ENCODE assay signal across 8 mouse cellular contexts in genomic region chr11:98027297-98027688, GRCm38 (mm10). TPM values are rescaled to one million over a fixed set of nuclear protein-coding genes. Genes with fewer than 3 reads are reported as not detected.
DNase-seq lines count a peak whose midpoint lies in the region; ATAC-seq lines count a peak whose summit lies in the region.

No protein-coding gene starts in this region.

- H3K27ac ChIP-seq in kidney, embryonic 16.5 days (ENCODE audit: low read length) = peak overlapping the region; percentile 97
- H3K27ac ChIP-seq in hindbrain, embryonic 13.5 days = peak overlapping the region; percentile 95
- H3K27ac ChIP-seq in midbrain, embryonic 15.5 days = peak overlapping the region; percentile 92

- no peaks in the 10 kb centered on the region for H3K27me3 ChIP-seq in kidney, embryonic 16.5 days (ENCODE audit: insufficient read depth, low read length)
- H3K27me3 ChIP-seq in hindbrain, embryonic 13.5 days = no peaks in the 10 kb centered on the region
- no peaks in the 10 kb centered on the region for H3K27me3 ChIP-seq in midbrain, embryonic 15.5 days (replicated peaks)

- peak overlapping the region; percentile 100 for H3K4me3 ChIP-seq in kidney, embryonic 16.5 days (ENCODE audit: low read length)
- H3K4me3 ChIP-seq in hindbrain, embryonic 13.5 days = peak overlapping the region; percentile 99
- H3K4me3 ChIP-seq in midbrain, embryonic 15.5 days = peak overlapping the region; percentile 81

- H3K9ac ChIP-seq in kidney, embryonic 16.5 days (replicated peaks; ENCODE audit: low read length) = peak overlapping the region; percentile 100
- peak overlapping the region; percentile 100 for H3K9ac ChIP-seq in hindbrain, embryonic 13.5 days
- peak overlapping the region; percentile 99 for H3K9ac ChIP-seq in midbrain, embryonic 15.5 days

- H3K36me3 ChIP-seq in kidney, embryonic 16.5 days (ENCODE audit: insufficient read depth, low read length) = peaks cover 33% of the 10 kb centered on the region
- H3K36me3 ChIP-seq in hindbrain, embryonic 13.5 days = peaks cover 33% of the 10 kb centered on the region
- H3K36me3 ChIP-seq in midbrain, embryonic 15.5 days (replicated peaks) = peaks cover 26% of the 10 kb centered on the region

- peak overlapping the region; percentile 82 for H3K4me2 ChIP-seq in kidney, embryonic 16.5 days (replicated peaks; ENCODE audit: low read depth, low read length)
- H3K4me2 ChIP-seq in hindbrain, embryonic 13.5 days = peak overlapping the region; percentile 97
- H3K4me2 ChIP-seq in midbrain, embryonic 15.5 days = peak overlapping the region; percentile 76

- WGBS in kidney, embryonic 16.5 days = 0% methylated on average over 18 of the region's 18 CpGs
- WGBS in hindbrain, embryonic 13.5 days = under 1% methylated on average over 18 of the region's 18 CpGs
- under 1% methylated on average over 18 of the region's 18 CpGs for WGBS in midbrain, embryonic 15.5 days

- ATAC-seq in kidney, embryonic 16.5 days (ENCODE audit: low FRiP score, low TSS enrichment) = no peak
- ATAC-seq in hindbrain, embryonic 13.5 days (ENCODE audit: low FRiP score) = no peak
- ATAC-seq in midbrain, embryonic 15.5 days (replicated peaks) = no peak

- H3K4me1 ChIP-seq in kidney, embryonic 16.5 days (ENCODE audit: insufficient read depth, low read length) = peaks cover 31% of the 10 kb centered on the region
- peaks cover 32% of the 10 kb centered on the region for H3K4me1 ChIP-seq in hindbrain, embryonic 13.5 days (replicated peaks)
- H3K4me1 ChIP-seq in midbrain, embryonic 15.5 days = peaks cover 27% of the 10 kb centered on the region

- H3K9me3 ChIP-seq in kidney, embryonic 16.5 days (ENCODE audit: low read length) = no peaks in the 10 kb centered on the region
- H3K9me3 ChIP-seq in hindbrain, embryonic 13.5 days = no peaks in the 10 kb centered on the region
- H3K9me3 ChIP-seq in midbrain, embryonic 15.5 days = no peaks in the 10 kb centered on the region

- no peak for DNase-seq in kidney, postnatal 4 days
- DNase-seq in T-cell, adult 2 months (ENCODE audit: low spot score) = peak; percentile 63
- no peak for DNase-seq in frontal cortex, postnatal 14 days (ENCODE audit: low spot score in 2 of 2)
- DNase-seq in right cerebral cortex, adult 18-20 months = no peak
- DNase-seq in Muller cell, postnatal 12 days (ENCODE audit: inconsistent ontology term) = no peak

RNA-seq across cellular contexts. Expression of gene Rpl19, which starts 0.8 kb away (rescaled TPM):
- polyA plus RNA-seq in kidney, embryonic 16.5 days (2015; fragmentation: Nextera tagmentation; extraction: Ambion mirVana) = 950 and 1,086 TPM in 2 replicates
- 689 and 706 TPM in 2 replicates for polyA plus RNA-seq in hindbrain, embryonic 13.5 days (2015; fragmentation: Nextera tagmentation; extraction: Ambion mirVana)
- 622 and 634 TPM in 2 replicates for polyA plus RNA-seq in midbrain, embryonic 15.5 days (2015; fragmentation: Nextera tagmentation; extraction: Ambion mirVana)

RNA-seq across cellular contexts. Expression of gene Cacnb1, which starts 4.5 kb away (rescaled TPM):
- 12.8 TPM in 2 replicates for polyA plus RNA-seq in kidney, embryonic 16.5 days (2015; fragmentation: Nextera tagmentation; extraction: Ambion mirVana)
- 51.6 and 57.4 TPM in 2 replicates for polyA plus RNA-seq in hindbrain, embryonic 13.5 days (2015; fragmentation: Nextera tagmentation; extraction: Ambion mirVana)
- polyA plus RNA-seq in midbrain, embryonic 15.5 days (2015; fragmentation: Nextera tagmentation; extraction: Ambion mirVana) = 72.0 and 75.2 TPM in 2 replicates

RNA-seq across cellular contexts. Expression of gene Stac2, which starts 26.0 kb away (rescaled TPM):
- polyA plus RNA-seq in kidney, embryonic 16.5 days (2015; fragmentation: Nextera tagmentation; extraction: Ambion mirVana) = 3.3 and 4.0 TPM in 2 replicates
- polyA plus RNA-seq in hindbrain, embryonic 13.5 days (2015; fragmentation: Nextera tagmentation; extraction: Ambion mirVana) = 4.2 and 5.2 TPM in 2 replicates
- 2.6 and 3.9 TPM in 2 replicates for polyA plus RNA-seq in midbrain, embryonic 15.5 days (2015; fragmentation: Nextera tagmentation; extraction: Ambion mirVana)

RNA-seq across cellular contexts. Expression of gene Arl5c, which starts 31.3 kb away (rescaled TPM):
- 7.3 and 7.4 TPM in 2 replicates for polyA plus RNA-seq in kidney, embryonic 16.5 days (2015; fragmentation: Nextera tagmentation; extraction: Ambion mirVana)
- 10.7 TPM in 2 replicates for polyA plus RNA-seq in hindbrain, embryonic 13.5 days (2015; fragmentation: Nextera tagmentation; extraction: Ambion mirVana)
- 9.5 and 10.8 TPM in 2 replicates for polyA plus RNA-seq in midbrain, embryonic 15.5 days (2015; fragmentation: Nextera tagmentation; extraction: Ambion mirVana)

RNA-seq across cellular contexts. Expression of gene Plxdc1, which starts 41.0 kb away (rescaled TPM):
- 1.8 and 2.3 TPM in 2 replicates for polyA plus RNA-seq in kidney, embryonic 16.5 days (2015; fragmentation: Nextera tagmentation; extraction: Ambion mirVana)
- polyA plus RNA-seq in hindbrain, embryonic 13.5 days (2015; fragmentation: Nextera tagmentation; extraction: Ambion mirVana) = 0.60 and 0.89 TPM in 2 replicates
- polyA plus RNA-seq in midbrain, embryonic 15.5 days (2015; fragmentation: Nextera tagmentation; extraction: Ambion mirVana) = 1.7 and 1.8 TPM in 2 replicates
